ENCODE assay signal across 8 mouse cellular contexts in the genomic region with DNA sequence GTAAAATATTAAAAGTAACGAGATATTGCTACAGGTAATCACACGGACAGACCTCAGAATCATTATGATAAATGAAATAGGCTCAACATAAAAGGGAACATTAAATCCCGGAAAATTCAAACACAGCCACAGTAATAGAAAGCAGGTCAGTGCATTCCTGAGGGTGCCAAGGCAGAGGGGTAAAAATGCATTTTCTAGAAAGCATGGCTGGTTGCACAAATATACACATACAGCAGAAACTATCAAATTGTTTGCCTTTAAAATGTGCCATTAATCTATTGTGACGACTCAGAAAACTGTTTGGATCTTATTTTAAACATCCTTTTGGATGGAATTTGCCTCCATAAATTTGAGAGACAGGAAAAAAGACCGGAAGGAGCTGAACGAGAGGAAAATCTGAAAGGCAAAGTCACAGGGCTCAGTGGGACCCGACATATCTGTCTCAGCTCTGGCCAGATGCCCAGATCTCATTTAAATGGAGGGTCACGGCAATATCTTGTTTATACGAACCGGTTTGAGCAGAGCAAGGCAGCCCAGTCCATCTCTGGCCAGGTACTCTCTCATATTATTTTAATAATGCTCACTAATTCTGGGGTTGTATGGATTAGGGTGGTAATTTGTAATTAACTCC. TPM values are rescaled to one million over a fixed set of nuclear protein-coding genes. Genes with fewer than 3 reads are reported as not detected.
DNase-seq lines count a peak whose midpoint lies in the region; ATAC-seq lines count a peak whose summit lies in the region.

No protein-coding gene starts in this region.

- DNase-seq in embryo, embryonic 11 days: peak; percentile 4
- no peak for DNase-seq in embryo, embryonic 10 days (ENCODE audit: low spot score)
- DNase-seq in lung, postnatal 25 days (ENCODE audit: low spot score): no peak
- DNase-seq in kidney, postnatal 14 days: peak; percentile 80
- no peak for DNase-seq in frontal cortex, adult 2 months (ENCODE audit: extremely low spot score in 1 of 2, low spot score in 1 of 2)
- DNase-seq in frontal cortex, postnatal 36 days (ENCODE audit: low spot score in 2 of 2): no peak

- H3K9me3 ChIP-seq in lung, embryonic 15.5 days: no peaks in the 10 kb centered on the region
- H3K9me3 ChIP-seq in stomach, embryonic 15.5 days: no peaks in the 10 kb centered on the region

- H3K27me3 ChIP-seq in lung, embryonic 15.5 days: no peaks in the 10 kb centered on the region
- H3K27me3 ChIP-seq in stomach, embryonic 15.5 days (replicated peaks): no peaks in the 10 kb centered on the region

- H3K4me3 ChIP-seq in lung, embryonic 15.5 days: no peak overlapping the region
- no peak overlapping the region for H3K4me3 ChIP-seq in stomach, embryonic 15.5 days (replicated peaks)

- peak overlapping the region; percentile 8; the same call in 1 of the 2 replicates for H3K4me2 ChIP-seq in lung, embryonic 15.5 days
- H3K4me2 ChIP-seq in stomach, embryonic 15.5 days: peak overlapping the region; percentile 23

- WGBS in lung, embryonic 15.5 days: 21% methylated on average over 10 of the region's 10 CpGs
- WGBS in stomach, embryonic 15.5 days: 19% methylated on average over 10 of the region's 10 CpGs

- peaks cover 11% of the 10 kb centered on the region for H3K4me1 ChIP-seq in lung, embryonic 15.5 days
- H3K4me1 ChIP-seq in stomach, embryonic 15.5 days: peaks cover 11% of the 10 kb centered on the region

- H3K9ac ChIP-seq in lung, embryonic 15.5 days: no peak overlapping the region
- H3K9ac ChIP-seq in stomach, embryonic 15.5 days: no peak overlapping the region

- H3K36me3 ChIP-seq in lung, embryonic 15.5 days: no peaks in the 10 kb centered on the region
- no peaks in the 10 kb centered on the region for H3K36me3 ChIP-seq in stomach, embryonic 15.5 days

- ATAC-seq in lung, embryonic 15.5 days (ENCODE audit: borderline replicate concordance, extremely low read depth, low FRiP score, low TSS enrichment): peak; percentile 94
- ATAC-seq in stomach, embryonic 15.5 days (ENCODE audit: insufficient read depth, low FRiP score, low read depth): peak; percentile 41; the same call in 1 of the 2 replicates

- H3K27ac ChIP-seq in lung, embryonic 15.5 days: peak overlapping the region; percentile 75
- peak overlapping the region; percentile 67; the same call in 1 of the 2 replicates for H3K27ac ChIP-seq in stomach, embryonic 15.5 days

RNA-seq across cellular contexts. Expression of gene Ipcef1, which starts 4.9 kb away (rescaled TPM):
- 0.13 and 0.30 TPM in 2 replicates for polyA plus RNA-seq in lung, embryonic 15.5 days (2015; fragmentation: Nextera tagmentation; extraction: Ambion mirVana)
- 0.51 and 0.81 TPM in 2 replicates for polyA plus RNA-seq in stomach, embryonic 15.5 days (2015; fragmentation: Nextera tagmentation; extraction: Ambion mirVana)
- polyA plus RNA-seq in frontal cortex, adult 2 months (2012; rRNA removed): 42.3 and 45.9 TPM in 2 replicates

Comparison
In these comparisons a context has a peak if more than half of its experiments do, and no peak if none do; other contexts are left out.
1. DNase-seq: peak in embryo, embryonic 11 days (single experiment) and kidney, postnatal 14 days (single experiment); none in embryo, embryonic 10 days (single experiment), lung, postnatal 25 days (single experiment), frontal cortex, adult 2 months (0 of 2) and frontal cortex, postnatal 36 days (0 of 2).
2. RNA of gene Ipcef1, which starts 4.9 kb away (polyA plus RNA-seq): 42.3 to 45.9 TPM in frontal cortex, adult 2 months; 0.51 to 0.81 TPM in stomach, embryonic 15.5 days and 0.13 to 0.30 TPM in lung, embryonic 15.5 days; every median in the first group is over 10 times any median in the second.